Mouse (Mus musculus) liver, embryonic 14.5 days (tissue): ENCODE data around the gene Vars.
A peak's percentile ranks its signal among the peaks of the same experiment; 100 is the strongest.

Experiments used
- CTCF ChIP-seq: IDR thresholded peaks from 2 replicates; pipeline ENCODE4 v1.5.1; 2016; ENCODE audit warnings: antibody characterized with exemption, low read depth, control low read depth
- EP300 ChIP-seq: IDR thresholded peaks from 2 replicates; pipeline ENCODE4 v1.6.1; 2016; ENCODE audit warnings: antibody characterized with exemption, low read depth

DNA sequence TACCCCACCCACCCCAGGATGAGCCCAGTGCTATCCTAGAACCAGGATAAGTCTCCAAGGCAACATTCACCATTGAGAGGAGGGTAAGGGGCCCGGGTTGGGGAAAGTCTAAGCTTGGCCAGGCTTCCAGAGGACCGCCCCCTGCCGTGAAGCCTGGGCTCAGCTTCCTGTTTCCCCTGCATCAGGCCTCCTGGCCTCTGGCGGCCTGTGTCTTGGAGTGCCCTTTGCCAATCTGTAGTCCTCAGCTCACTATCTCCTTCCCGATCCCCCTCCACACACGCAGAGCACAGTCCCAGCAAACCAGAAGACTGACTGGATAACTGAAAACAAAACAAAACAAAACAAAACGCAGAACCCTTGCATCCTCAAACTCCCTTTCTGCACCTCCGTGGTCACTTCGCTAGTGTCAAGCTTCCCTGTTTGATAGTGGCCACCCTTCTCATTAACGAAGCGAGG, 48.8 kb downstream of the Vars start, which contains the start of gene Clic1:
- TF ChIP-seq CTCF: peak; percentile 47
- TF ChIP-seq EP300: no peak
